Mouse (Mus musculus) urinary bladder, adult 2 months (tissue): ENCODE results near the gene Pkhd1. TPM values are rescaled to one million over a fixed set of nuclear protein-coding genes. Genes with fewer than 3 reads are reported as not detected.

Experiments used
- polyA plus RNA-seq: library from polyadenylated mRNA; depleted of rRNA; stranded (reverse); fragments of >200 nt; gene quantifications from 2 replicates; pipeline ENCODE4 v1.2.3, GENCODE M21; 2012; rRNA removed

Gene Pkhd1
- polyA plus RNA-seq, 1 experiment: 3.9 TPM

Other genes starting within 250 kb of the Pkhd1 start
- not detected in 2 replicates for gene Il17a, start 112.8 kb upstream of the Pkhd1 start, polyA plus RNA-seq
- 0.17 TPM in 1 of 2 replicates, not detected in the other for gene Il17f, start 172.6 kb upstream of the Pkhd1 start, polyA plus RNA-seq
- gene Mcm3, start 202.2 kb upstream of the Pkhd1 start, polyA plus RNA-seq: 8.1 and 9.2 TPM in 2 replicates